Mouse (Mus musculus) forelimb bud, embryonic 11.5 days (tissue): ENCODE measurements around the gene Plk3.
A peak's percentile ranks its signal among the peaks of the same experiment; 100 is the strongest.

Source experiments
- DNase-seq: peaks from one replicate; pipeline ENCODE4 v3.0.0-alpha.2; 2012; ENCODE audit warnings: low read depth, low spot score

Plk3 gene

DNA sequence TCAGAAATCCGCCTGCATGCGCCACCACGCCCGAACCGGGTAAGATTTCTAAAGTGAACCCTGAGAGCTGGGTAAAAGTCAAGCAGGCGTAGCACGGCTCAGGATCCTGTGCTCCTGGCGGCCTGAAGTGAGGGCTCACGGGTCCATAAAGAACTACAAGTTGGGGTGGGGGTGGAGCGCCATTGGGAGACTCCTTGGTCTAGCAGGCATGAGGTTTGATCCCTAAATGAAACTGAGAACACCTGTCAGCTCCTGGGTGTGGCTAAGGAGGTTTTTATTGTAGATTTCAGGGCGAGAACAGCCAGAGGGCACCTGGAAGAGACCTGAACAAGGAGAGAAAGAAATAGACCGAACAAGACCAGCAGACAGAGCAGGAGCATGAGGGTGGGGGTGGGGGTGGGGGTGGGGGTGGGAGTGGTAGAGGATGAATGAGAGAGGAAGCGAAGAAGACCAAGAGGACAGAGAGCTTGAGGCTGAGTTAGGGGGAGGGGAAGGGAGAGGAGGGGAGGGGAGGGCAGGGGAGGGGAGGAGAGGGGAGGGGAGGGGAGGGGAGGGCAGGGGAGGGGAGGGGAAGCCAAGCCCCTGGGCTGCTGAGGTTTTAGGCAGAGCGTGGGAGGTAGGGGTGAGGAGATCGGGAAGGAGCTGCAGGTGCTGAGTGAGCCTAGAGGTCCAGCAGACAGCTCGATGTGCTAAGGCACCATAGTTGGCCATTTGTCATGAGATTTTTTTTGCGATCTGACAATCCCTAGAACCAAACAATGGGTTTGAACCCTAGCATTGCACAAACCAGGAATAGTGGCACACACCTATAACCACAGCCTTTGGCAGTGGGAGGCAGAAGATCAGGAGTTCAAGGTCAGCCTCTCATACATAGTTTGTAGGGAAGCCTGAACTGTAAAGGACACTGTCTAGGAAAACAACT lies 4.8 kb upstream of the Plk3 start:
- no peak for DNase-seq

- DNase-seq = no peak
These were observed 2.3 kb upstream of the Plk3 start for GRCm38 (mm10) chr4:117136034-117136433.

- DNase-seq = no peak
These were observed 835 bp upstream of the Plk3 start for GRCm38 (mm10) chr4:117134601-117134995.

- DNase-seq = no peak
These were observed 382 bp downstream of the Plk3 start for GRCm38 (mm10) chr4:117133366-117133796.

DNA sequence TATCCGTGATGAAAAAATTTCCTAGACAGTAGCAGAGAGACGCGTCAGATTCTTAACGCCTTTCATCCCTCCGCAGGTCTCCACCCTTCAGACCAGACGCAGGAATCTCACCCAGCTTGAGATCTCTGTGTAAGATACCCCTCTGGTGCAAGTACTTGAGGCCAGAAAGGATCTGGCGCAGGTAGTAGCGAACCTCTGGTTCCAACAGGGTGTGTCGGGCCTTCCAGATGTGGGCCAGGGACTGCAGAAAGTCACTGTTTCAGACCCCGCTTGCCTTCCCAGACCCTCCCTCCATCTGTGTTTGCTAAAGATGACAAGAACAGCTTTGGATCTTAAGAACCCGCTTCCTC lies 994 bp downstream of the Plk3 start:
- DNase-seq = no peak

- DNase-seq = no peak
These were observed 1.6 kb downstream of the Plk3 start for GRCm38 (mm10) chr4:117131890-117132793.

- no peak for DNase-seq
These were observed 2.6 kb downstream of the Plk3 start for GRCm38 (mm10) chr4:117131198-117131597.

DNA sequence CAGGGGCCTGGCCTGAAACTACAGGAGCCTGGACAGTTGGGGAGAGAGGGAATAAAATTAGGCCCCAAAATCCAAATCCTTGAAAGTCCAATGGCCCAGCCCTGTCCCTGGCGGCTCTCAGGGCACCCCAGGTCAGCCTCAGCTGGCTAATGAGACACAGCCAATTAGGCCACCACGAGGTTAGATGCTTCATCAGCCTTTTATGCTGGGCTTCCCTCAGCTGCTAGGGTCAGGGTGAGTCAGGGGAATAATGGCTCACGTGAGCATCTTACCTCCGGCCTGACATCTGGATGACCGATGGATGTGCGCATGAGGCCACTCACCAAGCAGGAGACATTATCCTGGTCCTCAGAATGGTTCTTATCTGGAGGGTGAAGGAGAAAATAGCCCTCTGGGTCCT lies 3.0 kb downstream of the Plk3 start:
- no peak for DNase-seq

DNA sequence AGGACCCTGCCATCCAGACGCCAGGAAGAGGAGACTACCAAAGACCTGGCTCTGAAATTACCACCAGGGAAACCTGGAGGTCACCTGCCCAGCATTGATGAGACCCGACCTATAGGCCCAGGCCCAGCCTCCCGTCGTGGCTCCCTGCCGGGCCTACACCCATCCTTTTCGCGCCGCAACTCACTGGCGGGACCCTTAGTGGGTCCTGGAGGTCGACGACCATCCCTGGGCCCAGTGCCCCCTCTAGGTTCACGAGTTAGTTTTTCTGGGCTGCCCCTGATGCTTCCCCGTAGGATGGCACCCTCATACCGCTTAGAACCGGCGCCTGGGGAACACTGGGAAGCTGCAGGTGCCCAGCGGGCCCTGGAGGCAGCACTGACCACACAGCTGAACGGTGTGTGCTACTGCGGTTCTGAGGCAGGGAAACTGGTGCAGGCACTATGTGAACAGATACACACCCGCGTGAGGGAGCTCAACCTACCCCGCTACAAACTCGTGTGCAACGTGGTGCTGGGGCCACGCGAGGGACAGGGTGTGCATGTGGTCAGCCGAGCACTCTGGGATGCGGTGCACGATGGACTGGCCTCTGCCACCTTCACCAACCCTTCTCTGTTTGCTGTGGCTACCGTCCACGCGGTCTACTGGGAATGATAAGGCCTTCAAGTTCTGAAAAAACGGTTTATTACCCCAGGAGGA lies 5.6 kb downstream of the Plk3 start:
- DNase-seq = no peak

- DNase-seq = no peak
These were observed 7.0 kb downstream of the Plk3 start, which contains the start of gene Tctex1d4 for GRCm38 (mm10) chr4:117126675-117127290. Gene Tctex1d4 (plus strand): TSS chr4:117126794.

GRCm38 (mm10) chr4:117125910-117126674 lies 7.7 kb downstream of the Plk3 start:
- DNase-seq = no peak

- DNase-seq = no peak
These were observed 8.3 kb downstream of the Plk3 start, which contains the start of gene Btbd19 for GRCm38 (mm10) chr4:117125348-117125909. Gene Btbd19 (minus strand): TSS chr4:117125725.

- no peak for DNase-seq
These were observed 9.0 kb downstream of the Plk3 start for GRCm38 (mm10) chr4:117124518-117125347.

DNA sequence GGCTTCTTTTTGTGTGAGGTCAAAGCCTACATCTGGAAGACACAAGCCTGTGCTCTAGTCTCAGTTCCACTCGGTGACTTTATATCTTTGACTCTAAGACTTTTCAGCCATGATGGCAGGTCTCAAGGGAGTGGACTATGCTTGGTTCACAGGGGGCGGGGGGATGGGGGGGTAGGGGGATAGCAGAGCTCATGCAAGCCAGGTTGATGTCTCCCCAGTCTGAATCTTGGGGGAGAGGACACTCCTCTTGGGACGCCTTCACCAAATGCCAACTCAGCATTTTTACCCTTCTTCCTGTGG lies 9.6 kb downstream of the Plk3 start:
- no peak for DNase-seq

DNA sequence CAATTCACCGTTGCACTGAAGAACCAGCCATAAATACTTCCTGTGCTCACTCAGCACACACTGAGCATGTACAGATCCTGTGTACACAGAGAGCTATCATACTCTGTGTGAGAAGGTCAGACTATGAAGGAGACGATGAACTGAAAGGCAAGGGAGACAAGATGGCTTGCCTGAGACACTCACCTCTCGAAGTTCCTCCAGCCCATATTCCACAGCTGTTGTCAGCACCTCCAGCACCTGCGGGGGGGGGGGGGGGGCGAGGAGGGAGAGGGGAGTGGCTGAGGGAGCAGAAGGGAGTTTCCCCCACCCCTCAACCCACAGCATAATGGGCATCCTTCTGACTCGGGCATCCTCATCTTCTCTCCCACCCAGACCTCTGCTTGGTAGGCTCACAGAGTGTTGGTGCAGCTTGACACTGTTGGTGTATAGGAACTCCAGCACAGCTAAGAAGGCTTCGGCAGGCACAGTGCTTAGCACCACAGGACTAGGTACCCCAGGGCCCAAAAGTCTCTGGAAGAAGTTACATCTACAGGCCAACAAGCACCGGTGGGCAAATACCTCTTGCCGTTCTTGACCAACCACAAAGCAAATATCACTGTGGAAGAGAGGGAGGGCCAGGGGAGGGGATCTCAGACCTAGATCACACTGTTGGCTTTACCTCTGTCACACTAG lies 10.1 kb downstream of the Plk3 start:
- no peak for DNase-seq

GRCm38 (mm10) chr4:117122209-117122608 lies 11.6 kb downstream of the Plk3 start:
- no peak for DNase-seq

- peak; percentile 95 for DNase-seq
These were observed 13.0 kb downstream of the Plk3 start for GRCm38 (mm10) chr4:117120445-117121414.

GRCm38 (mm10) chr4:117120052-117120444 lies 13.7 kb downstream of the Plk3 start:
- DNase-seq = no peak
